Mouse (Mus musculus): Measurements from ENCODE around the gene Gm14214. TPM values are rescaled to one million over a fixed set of nuclear protein-coding genes. Genes with fewer than 3 reads are reported as not detected.
A peak's percentile ranks its signal among the peaks of the same experiment; 100 is the strongest.

The Gm14214 gene
- polyA plus RNA-seq, 1 experiment from 2014 or later = not detected

DNA sequence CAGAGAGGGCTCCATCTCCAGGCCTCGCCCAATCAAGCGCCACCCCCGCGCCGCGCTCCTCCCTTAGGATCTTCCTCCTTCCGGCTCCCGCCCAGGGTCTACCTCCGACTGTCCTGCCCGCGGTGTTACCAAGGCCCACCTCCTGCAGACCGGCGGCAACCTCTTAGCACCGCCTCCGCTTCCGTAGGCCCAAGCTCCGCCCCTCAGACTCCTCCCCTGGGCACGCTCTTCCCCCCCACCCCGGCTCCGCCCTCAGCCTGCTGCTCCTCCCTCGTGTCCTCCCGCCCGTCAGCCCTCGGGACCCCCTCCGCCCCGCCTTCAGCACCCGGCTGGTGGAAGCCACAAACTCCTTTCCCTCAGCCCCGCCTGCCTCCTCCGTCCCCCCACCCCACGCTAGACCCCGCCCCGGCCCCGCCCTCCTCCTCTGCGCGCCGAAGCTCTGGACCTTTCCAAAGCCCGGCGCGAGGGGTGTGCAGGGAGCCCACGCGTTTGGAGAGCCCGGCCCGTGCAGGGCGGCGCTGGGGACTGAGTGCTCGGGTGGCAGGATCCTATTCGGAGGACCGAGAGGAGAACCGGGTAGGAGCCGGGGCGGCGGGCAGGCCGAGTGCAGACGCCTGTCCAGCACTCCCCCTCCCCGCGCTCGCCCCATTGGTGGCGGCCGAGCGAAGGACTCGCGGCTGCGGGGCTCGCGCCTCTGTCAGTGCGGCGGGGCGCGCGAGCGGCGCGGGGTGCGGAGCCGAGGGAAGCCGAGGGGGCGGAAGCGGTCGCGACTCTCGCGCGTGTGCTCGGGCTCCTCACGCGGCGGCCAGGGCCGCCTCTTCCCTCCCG lies 21.0 kb upstream of the Gm14214 start, which contains the start of the genes Raly and a:
TSS of gene Raly (plus strand) at position 441 of the 828 bp plus-strand sequence.
TSS of gene a (plus strand) at position 747 of the 828 bp plus-strand sequence.
- under 1% methylated on average over 88 of the region's 89 CpGs for WGBS
- peak; percentile 98 for ATAC-seq (ENCODE audit: insufficient read depth, low FRiP score, low read depth)
- Histone ChIP-seq H3K4me2 (peak within 1 kb of the TSS; percentile 75), H3K27ac (peak within 1 kb of the TSS; percentile 99), H3K9me3 (no peaks in the 10 kb centered on the region), H3K4me1 (peaks cover 30% of the 10 kb centered on the region), H3K9ac (peak within 1 kb of the TSS; percentile 97), H3K4me3 (replicated peaks) (peak within 1 kb of the TSS; percentile 99), H3K36me3 (no peaks in the 10 kb centered on the region), H3K27me3 (replicated peaks) (no peaks in the 10 kb centered on the region)

- H3K36me3 ChIP-seq = no peaks in the 10 kb centered on the region
- no peaks in the 10 kb centered on the region for H3K27me3 ChIP-seq (replicated peaks)
- H3K4me3 ChIP-seq (replicated peaks) = peak overlapping the region; percentile 99
- H3K27ac ChIP-seq = peak overlapping the region; percentile 51
- peak overlapping the region; percentile 56 for H3K4me2 ChIP-seq
- no peak overlapping the region for H3K9ac ChIP-seq
- H3K9me3 ChIP-seq = no peaks in the 10 kb centered on the region
- no peak for ATAC-seq (ENCODE audit: insufficient read depth, low FRiP score, low read depth)
- WGBS = 6% methylated on average over 14 of the region's 14 CpGs
- peaks cover 28% of the 10 kb centered on the region for H3K4me1 ChIP-seq
Observed at GRCm38 (mm10) chr2:154789977-154790655, 20.3 kb upstream of the Gm14214 start.

DNA sequence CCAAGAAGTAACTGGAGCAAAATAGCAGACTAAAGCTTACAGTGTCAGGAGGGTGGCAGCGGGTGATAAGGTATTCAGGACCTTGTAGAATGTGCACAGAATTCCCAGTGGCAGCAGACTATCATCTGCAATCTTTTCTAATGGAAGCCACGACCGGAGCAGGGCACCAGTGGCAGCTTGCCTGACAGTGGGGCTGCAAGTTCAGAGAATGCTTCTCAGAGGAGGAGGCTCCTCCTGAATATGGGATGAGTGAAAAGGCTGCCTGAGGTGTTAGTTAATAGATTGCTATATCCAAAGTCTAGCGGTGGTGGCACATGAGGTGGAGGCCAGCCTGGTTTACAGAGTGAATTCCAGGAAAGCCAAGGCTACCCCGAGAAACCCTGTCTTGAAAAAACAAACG lies 19.6 kb upstream of the Gm14214 start:
- 59% methylated on average over 6 of the region's 6 CpGs for WGBS
- peaks cover 21% of the 10 kb centered on the region for H3K4me1 ChIP-seq
- no peak overlapping the region for H3K27ac ChIP-seq
- H3K36me3 ChIP-seq = no peaks in the 10 kb centered on the region
- no peak overlapping the region for H3K9ac ChIP-seq
- H3K9me3 ChIP-seq = no peaks in the 10 kb centered on the region
- no peak overlapping the region for H3K4me2 ChIP-seq
- H3K27me3 ChIP-seq (replicated peaks) = no peaks in the 10 kb centered on the region
- ATAC-seq (ENCODE audit: insufficient read depth, low FRiP score, low read depth) = no peak
- no peak overlapping the region for H3K4me3 ChIP-seq (replicated peaks)

GRCm38 (mm10) chr2:154786776-154787175 lies 16.9 kb upstream of the Gm14214 start:
- H3K27me3 ChIP-seq (replicated peaks) = no peaks in the 10 kb centered on the region
- no peak for ATAC-seq (ENCODE audit: insufficient read depth, low FRiP score, low read depth)
- H3K4me2 ChIP-seq = no peak overlapping the region
- H3K36me3 ChIP-seq = no peaks in the 10 kb centered on the region
- H3K27ac ChIP-seq = no peak overlapping the region
- H3K9ac ChIP-seq = no peak overlapping the region
- no peak overlapping the region for H3K4me3 ChIP-seq (replicated peaks)
- H3K9me3 ChIP-seq = no peaks in the 10 kb centered on the region
- 82% methylated on average over 11 of the region's 11 CpGs for WGBS
- H3K4me1 ChIP-seq = peaks cover 4% of the 10 kb centered on the region

DNA sequence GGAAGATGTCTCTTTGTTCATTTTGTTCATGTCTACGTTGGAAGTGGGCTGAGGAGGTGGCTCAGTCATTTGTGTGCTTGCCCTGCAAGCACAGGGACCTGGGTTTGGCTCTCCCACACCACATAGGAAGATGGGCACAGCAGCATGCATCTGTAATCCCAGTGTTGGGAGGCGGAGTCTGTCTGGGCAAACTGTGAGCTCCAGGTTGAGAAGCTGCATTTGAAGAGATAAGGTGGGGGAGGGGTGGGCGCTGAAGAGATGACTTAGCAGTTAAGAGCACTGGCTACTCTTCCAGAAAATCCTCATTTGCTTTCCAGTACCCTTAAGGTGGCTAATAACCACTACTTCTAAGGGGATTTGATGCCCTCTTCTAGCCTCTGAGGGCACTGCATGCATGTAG lies 16.4 kb upstream of the Gm14214 start:
- H3K36me3 ChIP-seq = no peaks in the 10 kb centered on the region
- H3K27me3 ChIP-seq (replicated peaks) = no peaks in the 10 kb centered on the region
- H3K27ac ChIP-seq = no peak overlapping the region
- H3K9ac ChIP-seq = no peak overlapping the region
- WGBS = 51% methylated on average over 3 of the region's 3 CpGs
- peaks cover 4% of the 10 kb centered on the region for H3K4me1 ChIP-seq
- H3K4me3 ChIP-seq (replicated peaks) = no peak overlapping the region
- no peak overlapping the region for H3K4me2 ChIP-seq
- no peak for ATAC-seq (ENCODE audit: insufficient read depth, low FRiP score, low read depth)
- no peaks in the 10 kb centered on the region for H3K9me3 ChIP-seq

DNA sequence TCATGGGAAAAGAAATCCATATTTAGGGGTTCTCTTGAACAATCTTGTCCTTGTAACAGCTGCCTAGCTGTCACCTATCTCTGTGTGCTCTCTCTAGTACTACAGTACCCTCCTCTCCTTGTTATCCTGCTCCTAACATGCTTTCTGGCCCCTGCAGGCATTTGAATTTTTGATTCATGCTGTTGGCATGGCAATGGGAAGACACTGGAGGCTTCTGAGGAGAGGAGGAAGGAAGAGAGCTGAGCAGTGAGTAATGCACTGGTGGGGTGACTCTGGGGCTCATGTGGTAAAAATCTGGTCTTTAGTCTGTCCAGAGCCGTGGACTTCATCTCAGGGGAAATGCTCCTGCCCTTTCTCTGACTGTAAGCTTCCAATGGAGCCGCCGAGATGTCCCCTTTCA lies 15.5 kb upstream of the Gm14214 start:
- WGBS = 67% methylated on average over 3 of the region's 3 CpGs
- H3K27me3 ChIP-seq (replicated peaks) = no peaks in the 10 kb centered on the region
- H3K4me2 ChIP-seq = no peak overlapping the region
- H3K9me3 ChIP-seq = no peaks in the 10 kb centered on the region
- no peak overlapping the region for H3K27ac ChIP-seq
- H3K36me3 ChIP-seq = no peaks in the 10 kb centered on the region
- no peak overlapping the region for H3K9ac ChIP-seq
- H3K4me1 ChIP-seq = peaks cover 4% of the 10 kb centered on the region
- ATAC-seq (ENCODE audit: insufficient read depth, low FRiP score, low read depth) = no peak
- no peak overlapping the region for H3K4me3 ChIP-seq (replicated peaks)

DNA sequence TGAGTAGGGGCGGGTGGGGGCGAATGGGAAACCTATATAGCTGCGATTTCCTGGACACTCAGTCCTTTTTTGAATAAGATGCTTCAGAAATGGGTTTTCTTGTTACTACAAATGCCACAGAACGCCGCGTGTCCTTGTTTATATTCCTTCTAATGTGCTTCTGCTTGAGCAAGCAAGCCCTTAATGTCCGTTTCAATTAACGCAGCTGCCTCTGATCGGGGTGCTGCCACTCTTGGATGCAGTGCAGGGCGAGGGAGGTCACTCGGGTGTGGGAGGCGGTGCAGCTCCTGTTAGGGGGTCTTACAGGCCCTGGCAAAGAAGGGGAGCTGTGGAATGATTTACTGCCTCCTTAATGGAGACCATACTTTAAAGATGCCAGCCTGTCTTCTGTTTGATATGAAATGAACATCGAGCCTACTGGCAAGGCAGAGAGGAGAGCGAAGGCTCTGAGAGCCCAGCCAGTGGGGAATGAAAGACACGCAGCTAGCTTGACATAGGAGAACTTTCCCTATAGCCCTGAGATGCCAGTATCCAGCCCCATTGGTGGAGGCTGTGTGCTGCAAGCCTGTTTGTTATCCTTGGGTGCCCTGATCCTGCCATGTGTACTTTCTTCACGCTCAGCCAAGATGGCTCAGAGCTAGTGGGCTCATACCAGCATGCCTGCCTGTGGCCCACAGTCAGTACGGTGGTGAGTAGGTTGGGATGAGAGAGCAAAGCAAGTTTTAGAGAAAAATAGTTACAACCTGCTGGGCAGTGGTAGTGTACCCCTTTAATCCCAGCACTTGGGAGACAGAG lies 13.2 kb upstream of the Gm14214 start:
- no peak overlapping the region for H3K4me2 ChIP-seq
- WGBS = 65% methylated on average over 17 of the region's 17 CpGs
- ATAC-seq (ENCODE audit: insufficient read depth, low FRiP score, low read depth) = no peak
- no peaks in the 10 kb centered on the region for H3K36me3 ChIP-seq
- H3K4me1 ChIP-seq = no peaks in the 10 kb centered on the region
- no peak overlapping the region for H3K4me3 ChIP-seq (replicated peaks)
- no peak overlapping the region for H3K27ac ChIP-seq
- H3K9ac ChIP-seq = no peak overlapping the region
- H3K27me3 ChIP-seq (replicated peaks) = no peaks in the 10 kb centered on the region
- no peaks in the 10 kb centered on the region for H3K9me3 ChIP-seq

DNA sequence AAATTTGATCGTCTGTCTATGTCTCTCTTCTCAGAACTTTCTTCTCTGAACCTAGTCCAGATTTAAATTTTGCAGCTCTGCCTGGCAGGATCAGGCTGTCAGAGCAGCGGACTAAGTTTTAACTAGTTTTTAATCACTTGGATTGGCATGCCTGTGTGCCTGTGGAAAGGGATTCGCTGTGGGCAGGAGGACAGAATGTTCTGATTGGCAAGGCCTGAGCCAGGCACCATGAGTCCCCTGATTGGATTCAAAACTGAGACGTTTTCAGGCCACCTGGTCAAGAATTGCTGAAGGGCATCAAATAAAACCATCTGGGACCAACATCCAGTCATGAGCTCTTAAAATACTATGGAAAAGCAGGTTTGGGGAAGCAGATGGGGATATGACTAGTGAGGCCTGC lies 12.5 kb upstream of the Gm14214 start:
- no peak overlapping the region for H3K4me3 ChIP-seq (replicated peaks)
- 76% methylated on average over 4 of the region's 4 CpGs for WGBS
- H3K9ac ChIP-seq = no peak overlapping the region
- no peaks in the 10 kb centered on the region for H3K27me3 ChIP-seq (replicated peaks)
- no peak for ATAC-seq (ENCODE audit: insufficient read depth, low FRiP score, low read depth)
- no peak overlapping the region for H3K27ac ChIP-seq
- H3K9me3 ChIP-seq = no peaks in the 10 kb centered on the region
- no peak overlapping the region for H3K4me2 ChIP-seq
- no peaks in the 10 kb centered on the region for H3K36me3 ChIP-seq
- no peaks in the 10 kb centered on the region for H3K4me1 ChIP-seq

GRCm38 (mm10) chr2:154779648-154780047 lies 9.8 kb upstream of the Gm14214 start:
- no peak overlapping the region for H3K4me3 ChIP-seq (replicated peaks)
- H3K4me1 ChIP-seq = no peaks in the 10 kb centered on the region
- H3K36me3 ChIP-seq = no peaks in the 10 kb centered on the region
- H3K9ac ChIP-seq = no peak overlapping the region
- 30% methylated on average over 3 of the region's 3 CpGs for WGBS
- H3K27ac ChIP-seq = no peak overlapping the region
- no peaks in the 10 kb centered on the region for H3K27me3 ChIP-seq (replicated peaks)
- no peak overlapping the region for H3K4me2 ChIP-seq
- no peaks in the 10 kb centered on the region for H3K9me3 ChIP-seq
- ATAC-seq (ENCODE audit: insufficient read depth, low FRiP score, low read depth) = no peak

GRCm38 (mm10) chr2:154776496-154776895 lies 6.7 kb upstream of the Gm14214 start:
- H3K4me1 ChIP-seq = no peaks in the 10 kb centered on the region
- ATAC-seq (ENCODE audit: insufficient read depth, low FRiP score, low read depth) = no peak
- no peak overlapping the region for H3K4me3 ChIP-seq (replicated peaks)
- no peaks in the 10 kb centered on the region for H3K9me3 ChIP-seq
- no peaks in the 10 kb centered on the region for H3K36me3 ChIP-seq
- no peak overlapping the region for H3K4me2 ChIP-seq
- H3K9ac ChIP-seq = no peak overlapping the region
- no peaks in the 10 kb centered on the region for H3K27me3 ChIP-seq (replicated peaks)
- no peak overlapping the region for H3K27ac ChIP-seq
- WGBS = 71% methylated on average over 7 of the region's 7 CpGs

GRCm38 (mm10) chr2:154774032-154774431 lies 4.2 kb upstream of the Gm14214 start:
- no peak overlapping the region for H3K4me3 ChIP-seq (replicated peaks)
- H3K27ac ChIP-seq = no peak overlapping the region
- H3K4me2 ChIP-seq = no peak overlapping the region
- no peaks in the 10 kb centered on the region for H3K9me3 ChIP-seq
- WGBS = 86% methylated on average over 1 of the region's 1 CpGs
- no peaks in the 10 kb centered on the region for H3K4me1 ChIP-seq
- H3K36me3 ChIP-seq = no peaks in the 10 kb centered on the region
- no peak overlapping the region for H3K9ac ChIP-seq
- no peak for ATAC-seq (ENCODE audit: insufficient read depth, low FRiP score, low read depth)
- no peaks in the 10 kb centered on the region for H3K27me3 ChIP-seq (replicated peaks)

GRCm38 (mm10) chr2:154771604-154772003 lies 1.8 kb upstream of the Gm14214 start:
- Histone ChIP-seq H3K36me3 (no peaks in the 10 kb centered on the region), H3K27ac (no peak overlapping the region), H3K4me3 (replicated peaks) (no peak overlapping the region), H3K9me3 (no peaks in the 10 kb centered on the region), H3K27me3 (replicated peaks) (no peaks in the 10 kb centered on the region), H3K9ac (no peak overlapping the region), H3K4me1 (0 out of 2 replicates have a peak, but pooled peaks cover 3% of the 10 kb centered on the region), H3K4me2 (no peak overlapping the region)
- WGBS = 70% methylated on average over 8 of the region's 8 CpGs
- ATAC-seq (ENCODE audit: insufficient read depth, low FRiP score, low read depth) = no peak

All from stomach, embryonic 15.5 days (tissue).